Mouse (Mus musculus) kidney, postnatal 4 days (tissue): ENCODE data around the gene Elfn2.

Source experiments
- DNase-seq, 2 experiments: peaks; one replicate each; pipeline ENCODE4 v3.0.0; 2021; ENCODE audit warnings: mixed read lengths in 2 of 2

The Elfn2 gene

GRCm38 (mm10) chr15:78718290-78719250 lies at the start of gene Elfn2:
Gene Elfn2 (minus strand): TSS chr15:78718771.
- peak; percentile 29 to 41 for DNase-seq

DNA sequence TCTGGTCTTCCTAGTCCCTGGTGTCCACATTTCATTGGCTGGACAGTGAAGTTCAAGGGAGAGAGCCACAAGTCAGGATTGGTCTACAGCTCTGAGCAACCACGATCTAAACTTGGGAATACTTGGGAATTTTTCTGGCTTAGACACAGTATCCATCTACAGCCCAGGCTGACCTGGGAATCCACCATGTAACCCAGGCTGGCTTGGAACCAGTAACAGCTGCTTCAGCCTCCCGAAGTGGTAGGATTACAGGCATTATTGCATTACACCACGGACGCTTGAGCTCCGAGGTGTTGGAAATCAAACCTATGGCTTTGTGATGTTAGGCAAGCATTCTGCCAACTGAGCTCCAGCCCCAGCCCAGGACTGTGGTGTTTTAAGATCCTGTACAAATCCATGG lies 45.1 kb upstream of the Elfn2 start:
- DNase-seq = no peak

GRCm38 (mm10) chr15:78763210-78763609 lies 44.6 kb upstream of the Elfn2 start:
- DNase-seq = no peak

GRCm38 (mm10) chr15:78761112-78761511 lies 42.5 kb upstream of the Elfn2 start:
- no peak for DNase-seq

DNA sequence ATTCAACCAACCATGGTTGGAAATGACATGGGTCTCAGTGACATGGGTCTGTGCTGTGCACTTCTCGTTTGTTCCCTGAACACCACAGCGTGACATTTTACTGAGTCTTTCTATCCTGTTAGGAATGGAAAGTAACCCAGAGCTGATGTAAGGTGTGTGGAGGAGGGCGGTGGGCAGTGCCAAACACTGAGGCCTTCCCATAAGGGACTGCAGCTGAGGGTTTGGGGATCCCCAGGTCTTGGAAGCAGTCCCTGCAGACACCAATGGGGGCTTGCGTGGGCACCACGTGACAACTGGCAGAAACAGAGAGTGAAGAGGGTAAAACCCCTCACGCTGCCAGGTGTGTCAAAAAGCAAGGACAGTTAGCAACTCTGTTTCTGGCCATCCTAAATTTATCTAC lies 39.6 kb upstream of the Elfn2 start:
- no peak for DNase-seq

DNA sequence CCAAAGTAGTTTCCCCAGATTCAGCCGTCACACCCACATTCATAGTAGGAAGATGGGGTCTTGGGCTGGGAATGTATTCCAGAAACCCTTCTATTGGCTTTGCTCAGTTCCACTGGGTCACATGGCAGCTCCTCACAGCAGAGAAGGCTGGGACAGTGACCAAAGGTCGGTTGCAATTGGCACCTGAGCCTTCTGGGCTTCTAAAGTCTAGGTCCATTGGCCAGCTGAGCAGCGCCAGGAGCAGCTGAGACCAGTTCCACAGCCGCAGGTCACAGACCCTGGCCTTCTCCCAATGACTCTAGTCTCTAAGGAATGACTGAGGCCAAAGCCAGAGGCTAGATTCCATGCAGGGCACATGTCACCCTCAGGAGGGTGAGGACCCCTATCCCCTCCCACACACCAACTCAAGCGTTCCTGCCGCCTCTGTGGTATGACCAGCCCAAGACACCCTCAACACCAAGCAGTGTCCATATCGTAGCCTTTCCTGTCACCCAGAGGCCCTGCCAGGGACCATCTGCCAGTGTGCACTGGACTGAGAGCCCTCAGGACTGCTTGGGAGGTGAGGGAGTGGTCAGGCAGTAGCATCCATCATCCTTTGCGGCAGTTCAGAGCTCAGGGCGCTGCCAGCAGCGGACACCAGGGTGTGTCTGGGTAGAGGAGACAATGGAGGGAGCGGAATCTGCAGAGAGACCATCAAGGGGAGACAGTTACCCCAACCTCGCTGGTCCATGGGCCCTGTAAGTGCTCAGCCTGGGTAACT lies 37.6 kb upstream of the Elfn2 start:
- DNase-seq = no peak

- DNase-seq = no peak
Measured at GRCm38 (mm10) chr15:78755226-78755625, 36.7 kb upstream of the Elfn2 start.

- no peak for DNase-seq
Measured at GRCm38 (mm10) chr15:78754144-78754543, 35.6 kb upstream of the Elfn2 start.

DNA sequence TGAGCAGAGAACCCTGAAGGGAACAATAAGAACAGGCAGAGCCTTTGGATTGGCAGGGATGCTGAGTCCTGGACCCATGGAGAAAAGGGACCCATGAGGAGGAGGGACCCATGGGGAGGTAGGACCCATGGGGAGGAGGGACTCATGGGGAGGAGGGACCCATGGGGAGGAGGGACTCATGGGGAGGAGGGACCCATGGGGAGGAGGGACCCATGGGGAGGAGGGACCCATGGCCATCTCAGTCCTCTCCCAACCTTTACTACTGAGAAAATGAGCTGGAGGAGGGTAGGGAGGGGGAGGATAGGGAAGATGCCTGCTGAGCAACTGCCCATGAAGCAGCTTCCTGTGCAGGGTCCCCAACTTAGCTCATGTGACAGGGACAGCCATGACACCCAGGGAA lies 34.4 kb upstream of the Elfn2 start:
- DNase-seq = no peak

GRCm38 (mm10) chr15:78750608-78751350 lies 32.2 kb upstream of the Elfn2 start:
- DNase-seq = no peak

DNA sequence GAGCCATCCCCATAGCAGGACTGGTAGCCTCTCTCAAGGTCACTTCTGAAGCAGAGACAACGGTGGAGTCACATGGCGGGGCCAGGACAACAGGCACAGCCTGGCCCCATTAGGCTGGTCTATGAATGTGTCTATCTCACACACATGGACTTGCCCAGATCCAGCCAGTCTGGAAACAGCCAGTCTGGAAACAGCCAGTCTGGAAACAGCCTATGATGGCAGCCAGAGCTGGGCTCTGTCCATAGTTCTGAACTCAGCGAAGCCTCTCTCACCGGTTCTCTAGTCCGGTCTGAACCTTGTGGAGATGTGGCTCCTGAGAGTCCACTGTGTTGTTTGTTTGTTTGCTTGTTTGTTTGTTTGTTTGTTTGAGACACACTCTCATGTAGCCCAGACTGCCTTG lies 31.3 kb upstream of the Elfn2 start:
- DNase-seq = peak; percentile 73 to 77

GRCm38 (mm10) chr15:78744206-78744605 lies 25.6 kb upstream of the Elfn2 start:
- peak; percentile 85 to 87 for DNase-seq

DNA sequence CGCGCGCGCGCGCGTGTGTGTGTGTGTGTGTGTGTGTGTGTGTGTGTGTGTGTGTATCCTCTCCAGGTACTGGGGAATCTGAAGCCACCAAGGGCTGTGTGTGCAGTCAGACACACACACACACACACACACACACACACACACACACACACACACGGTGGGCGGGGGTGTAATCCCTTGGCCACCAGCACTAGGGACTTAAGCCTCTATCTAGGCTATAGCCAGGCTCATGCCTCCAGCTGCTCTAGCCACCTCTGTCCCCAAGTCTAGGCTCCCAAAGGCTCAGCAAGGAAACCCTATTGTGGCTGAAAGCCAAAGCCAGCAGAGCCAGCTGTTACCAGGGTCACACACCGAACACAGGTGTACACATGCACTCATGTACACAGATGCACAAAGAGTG lies 24.3 kb upstream of the Elfn2 start:
- no peak for DNase-seq

DNA sequence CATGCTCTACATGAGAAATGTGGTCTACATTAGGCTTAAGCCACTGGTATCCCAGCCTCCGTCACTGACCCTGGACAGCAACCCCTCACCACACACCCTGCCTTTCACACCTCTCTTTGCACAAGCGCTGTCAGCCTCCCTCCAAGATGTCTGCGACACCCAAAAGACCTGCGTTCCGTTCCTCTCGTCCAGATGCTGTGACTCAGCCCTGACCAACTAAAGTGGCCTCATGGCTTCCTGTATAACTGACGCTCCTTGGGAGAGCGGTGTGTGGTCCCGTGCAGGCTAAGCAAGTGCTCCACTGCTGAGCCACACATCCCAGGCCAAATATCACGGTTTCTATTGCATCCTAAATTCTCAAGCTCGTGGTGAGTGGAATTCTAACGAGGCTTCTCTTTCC lies 22.1 kb upstream of the Elfn2 start:
- no peak for DNase-seq

DNA sequence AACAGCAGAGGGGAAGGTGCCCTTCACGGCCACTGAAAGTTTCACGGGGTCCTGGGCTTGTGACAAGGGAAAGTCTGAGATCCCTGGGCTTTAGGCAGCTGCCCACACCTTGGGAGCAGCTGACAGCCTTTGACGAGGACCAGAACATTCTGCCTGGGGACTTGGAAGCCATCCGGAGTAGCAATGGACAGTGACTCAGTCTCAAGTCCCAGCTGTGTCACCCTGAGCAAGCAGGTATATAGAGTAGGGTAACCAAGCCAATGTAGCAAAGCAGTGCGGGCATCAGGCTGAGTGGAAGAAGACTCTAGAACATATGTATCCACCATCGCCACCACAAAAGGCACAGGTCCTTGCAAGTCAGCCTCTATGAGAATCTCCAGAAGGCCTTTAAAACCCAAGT lies 18.6 kb upstream of the Elfn2 start:
- no peak for DNase-seq

- DNase-seq = peak; percentile 30 to 54
Measured at GRCm38 (mm10) chr15:78736681-78737100, 18.1 kb upstream of the Elfn2 start.

GRCm38 (mm10) chr15:78736181-78736579 lies 17.6 kb upstream of the Elfn2 start:
- no peak for DNase-seq

GRCm38 (mm10) chr15:78735431-78736180 lies 17.0 kb upstream of the Elfn2 start:
- DNase-seq = peak; percentile 69 to 76

- no peak for DNase-seq
Measured at GRCm38 (mm10) chr15:78731830-78732229, 13.3 kb upstream of the Elfn2 start.

DNA sequence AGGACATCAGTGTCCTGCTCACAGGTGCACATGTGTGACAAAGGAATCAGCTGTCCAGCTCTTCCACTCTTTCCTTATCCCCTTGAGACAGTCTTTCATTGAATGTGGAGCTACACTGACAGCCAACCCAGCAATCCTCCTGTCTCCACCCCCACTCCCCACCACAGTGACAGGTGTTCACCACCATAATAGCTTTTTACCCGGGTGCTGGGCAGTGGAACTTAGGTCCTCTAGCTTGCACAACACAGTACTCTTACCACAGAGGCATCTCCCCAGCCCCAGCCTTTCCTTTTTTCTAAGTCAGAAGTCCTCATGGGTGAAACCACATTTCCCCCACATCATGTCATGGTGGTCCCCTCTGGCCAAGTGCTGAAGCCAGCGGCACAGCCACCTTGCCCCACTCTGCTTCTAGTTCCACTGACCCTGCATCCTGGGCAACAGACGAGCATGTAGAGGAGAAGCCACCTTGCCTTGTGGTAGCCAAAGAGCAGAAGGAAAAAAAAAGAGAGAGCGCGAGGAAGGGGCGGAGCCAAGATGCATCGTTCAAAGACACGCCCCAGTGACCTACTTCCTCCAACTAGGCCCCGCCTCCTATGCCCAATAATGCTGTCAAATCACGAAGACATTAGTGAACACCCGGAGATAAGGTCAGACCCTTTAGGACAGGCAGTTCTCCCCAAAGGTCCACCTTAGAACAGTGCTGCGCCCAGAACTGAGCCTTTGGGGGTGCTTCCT lies 11.9 kb upstream of the Elfn2 start:
- DNase-seq = no peak

DNA sequence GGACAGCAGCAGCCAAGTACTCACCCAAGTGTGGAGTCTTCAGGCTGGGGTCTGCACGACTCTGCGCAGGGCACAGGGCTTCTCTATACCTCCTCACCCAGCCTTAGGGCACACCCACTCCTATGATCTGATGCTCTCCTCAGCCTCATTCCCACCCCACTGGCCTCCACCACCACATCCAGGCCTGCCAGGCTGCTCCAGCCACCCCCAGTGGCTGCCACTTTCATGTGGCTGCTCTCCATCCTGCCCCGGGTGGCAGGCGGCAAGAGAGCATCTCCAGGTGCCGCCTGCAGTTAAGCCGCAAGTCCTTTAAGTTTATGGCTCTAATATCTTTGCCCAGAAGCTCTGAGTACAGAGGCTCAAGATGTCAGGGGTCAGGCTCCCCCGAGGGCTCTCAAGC lies 8.1 kb upstream of the Elfn2 start:
- no peak for DNase-seq

DNA sequence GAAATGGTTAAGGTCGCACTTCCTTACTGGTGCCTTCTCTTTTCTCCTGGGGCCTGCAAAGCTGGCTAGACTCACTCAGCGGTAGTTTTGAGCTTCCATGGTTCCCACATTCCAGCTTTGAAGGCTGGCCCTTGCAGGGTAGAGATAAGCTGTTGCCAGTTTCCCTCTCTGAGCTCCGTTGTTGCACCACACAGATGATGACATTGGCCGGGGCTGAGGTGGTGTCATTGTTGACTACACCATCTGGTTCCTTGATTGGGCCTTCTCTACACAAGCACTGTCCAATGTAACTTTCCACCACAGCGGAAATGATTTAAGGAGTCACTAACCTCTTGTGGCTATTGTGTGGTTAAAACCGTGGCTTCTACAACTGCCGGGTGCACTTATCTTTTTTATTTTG lies 2.0 kb upstream of the Elfn2 start:
- DNase-seq = no peak
